Mouse (Mus musculus) urinary bladder, postnatal 14 days (tissue): ENCODE results near the gene Abcd3.

ENCODE experiments used
- DNase-seq: peaks from one replicate; pipeline ENCODE4 v3.0.0; 2021; ENCODE audit warnings: low spot score

Abcd3 gene

GRCm38 (mm10) chr3:121712222-121712621 is 102.9 kb downstream of the Abcd3 start:
- DNase-seq = no peak

GRCm38 (mm10) chr3:121710894-121711531 is 104.1 kb downstream of the Abcd3 start:
- DNase-seq = no peak
